Mouse (Mus musculus): ENCODE data around the gene C2cd5.

GRCm38 (mm10) chr6:143020647-143021046, 79.3 kb downstream of the C2cd5 start:
- peak; percentile 58 for TF ChIP-seq CTCF (conservative IDR thresholded peaks at IDR 0.05; ENCODE audit: low read length)
- no peak for TF ChIP-seq POU5F1 (IDR thresholded peaks at IDR 0.05; ENCODE audit: borderline replicate concordance, low read length)
- peak; percentile 80 for TF ChIP-seq NANOG (IDR thresholded peaks at IDR 0.05; ENCODE audit: borderline replicate concordance, low read length)
